Mouse (Mus musculus): ENCODE data around the gene Loxl1. TPM values are rescaled to one million over a fixed set of nuclear protein-coding genes. Genes with fewer than 3 reads are reported as not detected.

Gene Loxl1
- total and polyA plus RNA-seq, 2 experiments from 2014 or later, result 9.1 to 13.8 TPM

DNA sequence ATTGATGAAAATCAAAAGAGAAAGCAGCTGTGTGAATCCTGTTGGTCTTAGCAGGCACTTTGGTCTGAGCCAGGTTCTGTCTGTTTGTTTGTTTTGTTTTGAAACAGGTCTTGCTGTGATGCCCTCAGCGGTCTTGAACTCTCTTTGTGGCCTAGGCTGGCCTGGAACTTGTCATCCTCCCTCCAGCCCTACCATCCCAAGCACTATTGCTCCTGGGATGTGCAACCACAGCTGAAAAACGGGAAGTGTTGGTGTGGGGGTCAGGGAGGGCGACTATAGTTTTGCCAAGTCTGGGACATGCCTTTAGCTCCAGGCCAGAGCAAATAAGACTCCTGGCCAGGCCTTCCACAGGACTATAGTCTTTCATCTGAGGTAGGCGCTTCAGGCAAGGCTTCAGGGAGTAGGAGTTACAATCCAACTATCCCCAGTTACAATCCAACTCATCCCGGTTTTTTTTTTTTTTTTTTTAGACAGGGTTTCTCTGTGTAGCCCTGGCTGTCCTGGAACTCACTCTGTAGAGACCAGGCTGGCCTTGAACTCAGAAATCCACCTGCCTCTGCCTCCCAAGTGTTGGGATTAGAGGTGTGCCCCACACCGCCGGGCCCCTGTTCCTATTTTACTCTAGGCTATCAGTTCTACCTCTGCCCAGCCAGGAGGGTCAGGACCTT is 64.1 kb downstream of the Loxl1 start:
- ATAC-seq, result no peak
- Histone ChIP-seq H3K27ac (peak overlapping the region; percentile 71; the same call in 1 of the 2 replicates), H3K4me1 (ENCODE audit: insufficient read depth, low read length) (peaks cover 7% of the 10 kb centered on the region; the same call in 1 of the 2 replicates), H3K4me3 (ENCODE audit: low read length) (peak overlapping the region; percentile 39), H3K9me3 (ENCODE audit: low read length) (no peaks in the 10 kb centered on the region), H3K4me2 (ENCODE audit: low read depth, low read length) (peak overlapping the region; percentile 67), H3K9ac (replicated peaks; ENCODE audit: low read length) (peak overlapping the region; percentile 44), H3K27me3 (ENCODE audit: insufficient read depth, low read length) (no peaks in the 10 kb centered on the region), H3K36me3 (ENCODE audit: insufficient read depth, low read length) (no peaks in the 10 kb centered on the region)
- DNase-seq (ENCODE audit: low spot score), result no peak
- WGBS, result 52% methylated on average over 7 of the region's 7 CpGs
- TF ChIP-seq CTCF (IDR thresholded peaks at IDR 0.05; ENCODE audit: low read depth), result no peak

DNA sequence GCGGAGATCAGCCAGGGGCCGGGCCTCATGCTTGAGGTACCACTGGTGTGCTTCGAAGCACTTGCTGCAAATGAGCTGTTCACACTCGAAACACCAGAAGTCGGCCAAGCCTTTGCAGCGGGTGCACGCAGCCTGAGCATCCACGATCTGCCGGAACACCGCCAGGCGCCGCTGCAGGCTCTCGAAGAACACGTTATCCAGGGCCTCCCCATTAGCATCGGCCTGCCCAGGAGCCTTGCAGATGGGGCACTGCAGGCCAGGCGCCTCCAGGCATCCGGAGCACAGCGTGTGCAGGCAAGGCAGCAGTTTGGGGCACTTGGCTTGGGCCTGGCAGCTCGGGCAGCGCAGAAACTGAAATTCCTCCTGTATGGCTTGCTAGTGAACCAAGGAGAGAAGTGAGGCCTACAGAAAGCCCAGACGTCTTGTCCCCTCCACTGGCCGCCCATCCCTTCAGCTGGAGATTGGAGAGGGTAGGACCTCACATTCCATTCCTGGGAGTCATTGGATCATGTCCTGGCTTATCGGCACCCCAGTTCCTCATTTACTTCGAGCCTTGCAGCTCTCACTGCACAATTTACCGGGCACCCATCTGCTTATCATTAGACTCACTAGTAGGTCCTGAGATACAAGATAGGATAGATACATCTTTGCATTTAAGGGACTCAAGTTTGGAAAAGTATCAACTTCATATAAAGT is 65.8 kb downstream of the Loxl1 start:
- Histone ChIP-seq H3K4me2 (ENCODE audit: low read depth, low read length) (peak overlapping the region; percentile 44), H3K27ac (peak overlapping the region; percentile 34; the same call in 1 of the 2 replicates), H3K9ac (replicated peaks; ENCODE audit: low read length) (peak overlapping the region; percentile 44), H3K4me3 (ENCODE audit: low read length) (peak overlapping the region; percentile 16), H3K36me3 (ENCODE audit: insufficient read depth, low read length) (no peaks in the 10 kb centered on the region), H3K27me3 (ENCODE audit: insufficient read depth, low read length) (no peaks in the 10 kb centered on the region), H3K4me1 (ENCODE audit: insufficient read depth, low read length) (peaks cover 7% of the 10 kb centered on the region; the same call in 1 of the 2 replicates), H3K9me3 (ENCODE audit: low read length) (no peaks in the 10 kb centered on the region)
- TF ChIP-seq CTCF (IDR thresholded peaks at IDR 0.05; ENCODE audit: low read depth), result peak; percentile 87
- DNase-seq (ENCODE audit: low spot score) (peak; percentile 89), ATAC-seq (peak; percentile 91)
- 14% methylated on average over 25 of the region's 25 CpGs for WGBS

DNA sequence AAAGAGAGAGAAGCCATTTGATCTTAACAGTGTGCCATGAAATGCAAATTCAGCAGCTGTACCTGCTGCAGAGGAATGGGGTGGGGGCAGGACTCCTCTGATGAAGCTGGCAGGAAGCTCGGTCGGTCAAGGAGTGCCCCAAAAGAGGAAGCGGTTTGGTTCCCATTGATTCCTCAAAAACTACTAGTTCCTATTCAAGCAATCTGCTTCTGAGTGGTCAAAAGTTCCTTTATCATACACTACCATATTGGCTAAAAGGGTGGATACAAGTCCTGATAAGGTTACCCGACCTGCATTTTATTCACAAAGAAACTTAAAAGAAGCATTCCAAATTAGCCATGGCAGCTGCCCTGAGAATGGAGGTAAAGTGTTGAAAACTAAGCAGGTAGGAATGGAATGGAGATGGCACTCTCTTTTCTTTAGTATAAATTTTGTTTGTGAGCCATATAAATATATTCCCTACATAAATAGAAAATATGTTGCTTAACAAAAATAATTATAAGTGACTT is 66.8 kb downstream of the Loxl1 start:
- no peak overlapping the region for H3K4me3 ChIP-seq (ENCODE audit: low read length)
- ATAC-seq (no peak), DNase-seq (ENCODE audit: low spot score) (no peak)
- H3K4me2 ChIP-seq (ENCODE audit: low read depth, low read length), result no peak overlapping the region
- no peak for TF ChIP-seq CTCF (IDR thresholded peaks at IDR 0.05; ENCODE audit: low read depth)
- no peak overlapping the region for H3K27ac ChIP-seq
- no peaks in the 10 kb centered on the region for H3K36me3 ChIP-seq (ENCODE audit: insufficient read depth, low read length)
- H3K4me1 ChIP-seq (ENCODE audit: insufficient read depth, low read length), result peaks cover 7% of the 10 kb centered on the region; the same call in 1 of the 2 replicates
- no peaks in the 10 kb centered on the region for H3K9me3 ChIP-seq (ENCODE audit: low read length)
- no peaks in the 10 kb centered on the region for H3K27me3 ChIP-seq (ENCODE audit: insufficient read depth, low read length)
- 69% methylated on average over 4 of the region's 4 CpGs for WGBS
- H3K9ac ChIP-seq (replicated peaks; ENCODE audit: low read length), result no peak overlapping the region

DNA sequence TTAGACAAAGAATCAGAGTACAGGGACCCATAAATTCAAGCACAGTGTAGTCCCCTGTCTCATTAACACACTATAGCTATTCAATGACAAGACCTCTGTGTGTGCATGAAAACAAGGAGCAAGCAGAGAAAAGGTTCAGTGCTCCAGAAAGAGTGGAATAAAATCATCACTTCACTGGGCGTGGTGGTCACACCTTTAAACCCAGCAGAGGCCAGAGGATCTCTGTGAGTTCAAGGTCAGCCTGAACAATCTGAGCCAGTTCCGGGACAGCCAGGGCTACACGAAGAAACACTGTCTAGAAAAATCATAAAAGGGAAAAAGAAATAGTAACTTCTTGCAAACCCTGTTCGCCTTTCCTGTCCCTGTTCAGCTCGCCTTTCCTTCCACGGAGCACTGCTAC is 69.3 kb downstream of the Loxl1 start:
- DNase-seq (ENCODE audit: low spot score), result no peak
- no peak overlapping the region for H3K4me3 ChIP-seq (ENCODE audit: low read length)
- no peak overlapping the region for H3K9ac ChIP-seq (replicated peaks; ENCODE audit: low read length)
- no peaks in the 10 kb centered on the region for H3K9me3 ChIP-seq (ENCODE audit: low read length)
- no peaks in the 10 kb centered on the region for H3K36me3 ChIP-seq (ENCODE audit: insufficient read depth, low read length)
- 92% methylated on average over 6 of the region's 6 CpGs for WGBS
- H3K4me1 ChIP-seq (ENCODE audit: insufficient read depth, low read length), result peaks cover 7% of the 10 kb centered on the region; the same call in 1 of the 2 replicates
- no peak for ATAC-seq
- H3K27ac ChIP-seq, result no peak overlapping the region
- H3K27me3 ChIP-seq (ENCODE audit: insufficient read depth, low read length), result no peaks in the 10 kb centered on the region
- H3K4me2 ChIP-seq (ENCODE audit: low read depth, low read length), result no peak overlapping the region
- no peak for TF ChIP-seq CTCF (IDR thresholded peaks at IDR 0.05; ENCODE audit: low read depth)

DNA sequence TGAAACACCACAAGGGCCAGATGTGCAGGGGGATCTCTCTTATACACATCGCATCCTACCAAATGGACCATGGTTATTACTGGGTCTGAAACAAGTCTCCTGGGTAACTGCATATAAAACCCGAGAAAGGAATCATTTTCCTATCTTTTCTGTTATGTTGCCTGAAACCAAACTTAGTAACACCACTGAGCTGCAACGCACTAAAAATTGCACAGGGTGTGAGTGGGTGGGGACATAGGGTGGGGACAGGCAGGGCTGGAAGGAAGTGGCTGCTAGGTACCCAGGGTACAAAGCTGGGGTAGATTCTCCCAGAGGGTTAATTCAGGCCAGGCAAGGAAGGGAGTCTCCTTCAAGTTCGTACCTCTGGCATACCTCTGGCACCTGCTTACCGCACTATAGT is 70.3 kb downstream of the Loxl1 start:
- DNase-seq (ENCODE audit: low spot score) (no peak), ATAC-seq (no peak)
- Histone ChIP-seq H3K4me1 (ENCODE audit: insufficient read depth, low read length) (peaks cover 7% of the 10 kb centered on the region; the same call in 1 of the 2 replicates), H3K9ac (replicated peaks; ENCODE audit: low read length) (no peak overlapping the region), H3K4me3 (ENCODE audit: low read length) (no peak overlapping the region), H3K4me2 (ENCODE audit: low read depth, low read length) (no peak overlapping the region), H3K36me3 (ENCODE audit: insufficient read depth, low read length) (no peaks in the 10 kb centered on the region), H3K27ac (no peak overlapping the region), H3K9me3 (ENCODE audit: low read length) (no peaks in the 10 kb centered on the region), H3K27me3 (ENCODE audit: insufficient read depth, low read length) (no peaks in the 10 kb centered on the region)
- no peak for TF ChIP-seq CTCF (IDR thresholded peaks at IDR 0.05; ENCODE audit: low read depth)
- 86% methylated on average over 5 of the region's 5 CpGs for WGBS

DNA sequence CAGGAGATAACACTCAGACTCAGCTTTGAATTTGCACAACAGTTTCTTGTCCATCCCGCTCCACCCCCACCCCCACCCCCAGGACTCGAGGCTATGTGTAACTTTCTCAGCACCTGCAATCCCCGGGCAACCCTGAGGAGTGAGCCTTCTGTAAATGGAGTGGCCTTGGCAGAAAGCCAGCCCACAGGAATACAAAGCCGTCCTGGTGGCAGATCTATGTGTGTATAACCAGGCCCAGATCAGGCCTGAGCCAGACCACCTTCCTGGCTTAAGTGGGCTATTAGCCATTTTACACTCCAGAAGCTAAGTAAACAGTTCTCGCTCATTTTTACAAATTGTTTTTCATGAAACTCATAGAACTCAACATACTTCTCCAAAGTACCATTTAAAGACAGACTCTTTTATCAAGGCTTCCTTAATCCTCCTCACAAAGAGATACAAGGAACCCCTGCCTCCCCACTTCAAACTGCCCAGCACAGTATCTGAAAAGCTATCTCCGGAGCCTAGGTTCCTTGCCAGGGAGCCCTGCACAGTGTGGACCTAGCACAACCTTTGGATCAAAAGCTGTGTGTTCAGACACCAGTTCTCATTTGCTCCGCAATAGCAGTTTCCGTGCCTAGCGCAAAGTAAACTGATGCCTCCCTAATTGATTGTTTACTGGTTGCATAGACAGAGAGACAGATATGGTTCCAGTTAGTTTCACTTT is 71.1 kb downstream of the Loxl1 start:
- DNase-seq (ENCODE audit: low spot score) (peak; percentile 65), ATAC-seq (no peak)
- H3K4me2 ChIP-seq (ENCODE audit: low read depth, low read length), result no peak overlapping the region
- TF ChIP-seq CTCF (IDR thresholded peaks at IDR 0.05; ENCODE audit: low read depth), result no peak
- no peak overlapping the region for H3K9ac ChIP-seq (replicated peaks; ENCODE audit: low read length)
- no peak overlapping the region for H3K27ac ChIP-seq
- 48% methylated on average over 9 of the region's 9 CpGs for WGBS
- no peak overlapping the region for H3K4me3 ChIP-seq (ENCODE audit: low read length)
- no peaks in the 10 kb centered on the region for H3K9me3 ChIP-seq (ENCODE audit: low read length)
- no peaks in the 10 kb centered on the region for H3K36me3 ChIP-seq (ENCODE audit: insufficient read depth, low read length)
- H3K4me1 ChIP-seq (ENCODE audit: insufficient read depth, low read length), result peaks cover 1% of the 10 kb centered on the region; the same call in 1 of the 2 replicates
- no peaks in the 10 kb centered on the region for H3K27me3 ChIP-seq (ENCODE audit: insufficient read depth, low read length)

Other genes starting within 250 kb of the Loxl1 start
- 16.0 and 19.2 TPM in 2 replicates for gene Stra6, start 249.4 kb downstream of the Loxl1 start, total RNA-seq (2014; rRNA removed)
- gene Stra6, start 249.4 kb downstream of the Loxl1 start, polyA plus RNA-seq (2015; fragmentation: Nextera tagmentation; extraction: Ambion mirVana), result 7.5 TPM in 2 replicates
- 0.52 and 1.4 TPM in 2 replicates for gene Ccdc33, start 194.4 kb downstream of the Loxl1 start, total RNA-seq (2014; rRNA removed)
- gene Ccdc33, start 194.4 kb downstream of the Loxl1 start, polyA plus RNA-seq (2015; fragmentation: Nextera tagmentation; extraction: Ambion mirVana), result 0.75 and 1.2 TPM in 2 replicates
- gene Islr, start 108.9 kb downstream of the Loxl1 start, total RNA-seq (2014; rRNA removed), result 57.9 and 72.8 TPM in 2 replicates
- 29.9 and 33.5 TPM in 2 replicates for gene Islr, start 108.9 kb downstream of the Loxl1 start, polyA plus RNA-seq (2015; fragmentation: Nextera tagmentation; extraction: Ambion mirVana)
- 293 and 343 TPM in 2 replicates for gene Islr2, start 108.9 kb downstream of the Loxl1 start, total RNA-seq (2014; rRNA removed)
- gene Islr2, start 108.9 kb downstream of the Loxl1 start, polyA plus RNA-seq (2015; fragmentation: Nextera tagmentation; extraction: Ambion mirVana), result 15.8 and 19.2 TPM in 2 replicates
- 11.4 and 17.0 TPM in 2 replicates for gene Pml, start 63.4 kb downstream of the Loxl1 start, total RNA-seq (2014; rRNA removed)
- gene Pml, start 63.4 kb downstream of the Loxl1 start, polyA plus RNA-seq (2015; fragmentation: Nextera tagmentation; extraction: Ambion mirVana), result 3.2 and 4.8 TPM in 2 replicates
- 145 and 157 TPM in 2 replicates for gene Stoml1, start 60.0 kb downstream of the Loxl1 start, total RNA-seq (2014; rRNA removed)
- gene Stoml1, start 60.0 kb downstream of the Loxl1 start, polyA plus RNA-seq (2015; fragmentation: Nextera tagmentation; extraction: Ambion mirVana), result 136 and 141 TPM in 2 replicates
- not detected in 2 replicates for gene Tbc1d21, start 57.3 kb upstream of the Loxl1 start, total RNA-seq (2014; rRNA removed)
- not detected in 2 replicates for gene Tbc1d21, start 57.3 kb upstream of the Loxl1 start, polyA plus RNA-seq (2015; fragmentation: Nextera tagmentation; extraction: Ambion mirVana)
- gene Insyn1, start 175.4 kb upstream of the Loxl1 start, total RNA-seq (2014; rRNA removed), result 106 and 127 TPM in 2 replicates
- 7.4 and 8.7 TPM in 2 replicates for gene Insyn1, start 175.4 kb upstream of the Loxl1 start, polyA plus RNA-seq (2015; fragmentation: Nextera tagmentation; extraction: Ambion mirVana)
- gene Cd276, start 242.3 kb upstream of the Loxl1 start, total RNA-seq (2014; rRNA removed), result 23.1 and 27.2 TPM in 2 replicates
- gene Cd276, start 242.3 kb upstream of the Loxl1 start, polyA plus RNA-seq (2015; fragmentation: Nextera tagmentation; extraction: Ambion mirVana), result 16.5 and 16.7 TPM in 2 replicates